Mouse (Mus musculus) heart, adult 2 months (tissue): ENCODE results near the gene Ankrd33b.

ENCODE experiments used
- CTCF ChIP-seq: fragments of 200-600 bp; IDR thresholded peaks from 2 replicates; pipeline ENCODE4 v1.8.1; 2022; ENCODE audit warnings: antibody characterized with exemption, mild to moderate bottlenecking, moderate library complexity
- EP300 ChIP-seq: fragments of 200-500 bp; IDR thresholded peaks from 2 replicates; pipeline ENCODE4 v1.6.1; 2011; ENCODE audit warnings: low read depth, low read length, control low read depth; ENCODE audit not compliant: insufficient read depth
- POLR2A ChIP-seq: fragments of 200-500 bp; IDR thresholded peaks from 2 replicates; pipeline ENCODE4 v1.6.1; 2011; ENCODE audit warnings: mild to moderate bottlenecking, low read depth, low read length, control low read depth; ENCODE audit not compliant: insufficient read depth

DNA sequence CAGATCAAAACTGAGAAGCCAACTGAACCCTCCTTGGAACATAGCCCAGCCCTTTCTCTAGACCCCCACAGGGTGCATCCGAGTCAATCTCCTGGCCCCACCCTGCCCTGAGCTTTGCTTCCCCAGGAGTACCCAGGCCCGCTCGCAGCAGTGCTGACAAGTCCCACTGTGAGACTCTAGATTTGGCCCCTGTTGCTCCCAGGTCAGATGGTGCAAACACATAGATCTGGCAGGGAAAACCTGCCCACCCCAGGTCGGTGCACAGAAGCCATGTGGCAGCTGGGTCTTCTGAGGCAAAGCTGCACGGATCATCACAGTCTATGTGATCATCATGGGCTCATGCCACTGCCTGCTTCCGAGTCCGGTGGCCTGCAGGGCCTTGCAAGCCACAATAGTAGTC is 94.8 kb downstream of the Ankrd33b start:
- no peak for TF ChIP-seq EP300
- TF ChIP-seq CTCF = no peak
- no peak for TF ChIP-seq POLR2A
